Mouse (Mus musculus) G1E (cell line): ENCODE data around the gene BC053393.

Experiments
- CTCF ChIP-seq: IDR thresholded peaks from 2 replicates; pipeline ENCODE4 v1.5.1; 2012; ENCODE audit warnings: low read depth, low read length, inconsistent platforms, mixed read lengths
- GATA2 ChIP-seq: IDR thresholded peaks from 2 replicates; pipeline ENCODE4 v1.6.1; 2012; ENCODE audit warnings: low read depth, low read length, inconsistent platforms, borderline replicate concordance

DNA sequence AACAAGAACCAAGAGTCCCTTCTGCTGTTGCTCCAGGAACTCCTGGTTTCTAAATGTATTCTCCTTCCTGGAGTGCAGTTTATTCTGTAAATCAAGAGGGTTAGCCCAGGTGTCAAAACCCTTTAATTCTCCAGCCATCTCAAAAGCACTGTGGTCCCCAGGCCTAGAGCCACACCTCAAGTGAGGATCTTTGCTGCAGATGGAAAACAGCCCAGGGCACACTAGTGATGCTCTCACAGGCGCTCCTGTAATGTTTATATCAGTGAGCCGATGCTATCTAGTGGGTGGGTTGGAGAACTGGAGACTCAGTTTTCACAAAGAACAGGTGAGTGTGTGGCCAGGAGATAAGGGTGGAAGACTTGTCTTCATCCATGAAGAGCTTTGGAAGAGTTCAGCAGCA, 47.4 kb upstream of the BC053393 start, which contains the start of gene Gm12169:
- TF ChIP-seq CTCF (no peak), GATA2 (no peak)
